Mouse (Mus musculus) kidney, embryonic 14.5 days (tissue): ENCODE results near the gene Slc6a21. TPM values are rescaled to one million over a fixed set of nuclear protein-coding genes. Genes with fewer than 3 reads are reported as not detected.
"Not testable (repeated sequence)": the region's sequence is repeated elsewhere in the genome, so short reads cannot be mapped to it uniquely, and the experiment has no call there.

Source experiments
- ATAC-seq: fragments of 200-750 bp; cut with Nextera tagmentation; 2 replicates; pipeline ENCODE4 v1.8.0; 2017; ENCODE audit warnings: moderate number of reproducible peaks, mild to moderate bottlenecking, moderate TSS enrichment, moderate library complexity; ENCODE audit not compliant: low FRiP score, low TSS enrichment
- H3K27ac ChIP-seq: fragments of 300-500 bp; sonication (generic); 2 replicates; pipeline ENCODE4 v1.5.1; 2014; ENCODE audit warnings: low read depth, mild to moderate bottlenecking, low read length, moderate library complexity, mixed read lengths
- H3K27me3 ChIP-seq: fragments of 300-500 bp; sonication (generic); 2 replicates; pipeline ENCODE4 v1.6.1; 2014; ENCODE audit warnings: mild to moderate bottlenecking, low read length; ENCODE audit not compliant: control insufficient read depth, insufficient read depth
- H3K36me3 ChIP-seq: fragments of 300-500 bp; sonication (generic); 2 replicates; pipeline ENCODE4 v1.6.1; 2014; ENCODE audit warnings: low read length, mixed read lengths; ENCODE audit not compliant: control insufficient read depth, insufficient read depth
- H3K4me1 ChIP-seq: fragments of 300-500 bp; sonication (generic); 2 replicates; pipeline ENCODE4 v1.6.1; 2014; ENCODE audit warnings: low read length, mixed read lengths; ENCODE audit not compliant: control insufficient read depth, insufficient read depth
- H3K4me2 ChIP-seq: fragments of 300-500 bp; sonication (generic); replicated peaks from 2 replicates; pipeline ENCODE4 v1.6.1; 2014; ENCODE audit warnings: low read depth, mild to moderate bottlenecking, low read length
- H3K4me3 ChIP-seq: fragments of 300-500 bp; sonication (generic); 2 replicates; pipeline ENCODE4 v1.5.1; 2014; ENCODE audit warnings: mild to moderate bottlenecking, low read length
- H3K9ac ChIP-seq: fragments of 300-500 bp; sonication (generic); 2 replicates; pipeline ENCODE4 v1.6.1; 2014; ENCODE audit warnings: low read depth, mild to moderate bottlenecking, low read length, moderate library complexity
- H3K9me3 ChIP-seq: fragments of 300-500 bp; sonication (generic); 2 replicates; pipeline ENCODE4 v1.6.1; 2016; ENCODE audit warnings: low read length; ENCODE audit not compliant: control insufficient read depth
- WGBS: fragments of 180-500 bp; shearing (Covaris S2); extraction: QIAGEN DNeasy Blood & Tissue Kit; methylation state at CpG from one replicate; pipeline ENCODE4 v1.1.7; 2014; 5-methylcytosine and 5-hydroxymethylcytosine counted together
- polyA plus RNA-seq: library from polyadenylated mRNA; unstranded; fragments of >200 nt; fragmentation: Nextera tagmentation; extraction: Ambion mirVana; gene quantifications from 2 replicates; pipeline ENCODE4 v1.2.1, GENCODE M21; 2014

Gene Slc6a21
- polyA plus RNA-seq, 1 experiment from 2014 or later: not detected

DNA sequence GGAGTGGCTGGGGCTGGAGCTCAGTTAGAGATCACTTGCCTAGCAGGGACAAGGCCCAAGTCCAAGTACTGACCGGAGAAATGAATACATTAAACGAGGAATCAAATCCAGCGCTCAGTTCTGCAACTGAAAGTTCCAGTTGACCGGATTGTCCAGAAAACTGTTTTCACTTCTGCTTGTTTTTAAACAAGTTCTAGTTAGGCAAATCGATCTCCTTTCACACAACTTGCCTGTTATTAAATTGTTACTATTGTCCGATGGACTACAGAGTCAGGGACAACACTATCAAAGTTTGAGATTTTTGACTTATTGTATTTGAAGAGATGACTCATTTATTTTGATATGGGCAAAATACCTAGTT is 35.9 kb upstream of the Slc6a21 start:
- Histone ChIP-seq H3K9me3 (no peaks in the 10 kb centered on the region), H3K9ac (peak overlapping the region; percentile 42; the same call in 1 of the 2 replicates), H3K4me1 (no peaks in the 10 kb centered on the region), H3K27ac (no peak overlapping the region), H3K4me3 (peak overlapping the region; percentile 9; the same call in 1 of the 2 replicates), H3K4me2 (peak overlapping the region; percentile 38), H3K27me3 (peaks cover 2% of the 10 kb centered on the region; the same call in 1 of the 2 replicates), H3K36me3 (no peaks in the 10 kb centered on the region)
- no peak for ATAC-seq
- 78% methylated on average over 6 of the region's 6 CpGs for WGBS

GRCm38 (mm10) chr7:45247666-45248065 is 29.6 kb upstream of the Slc6a21 start:
- H3K36me3 ChIP-seq: no peaks in the 10 kb centered on the region
- no peak overlapping the region for H3K27ac ChIP-seq
- 38% methylated on average over 3 of the region's 3 CpGs for WGBS

GRCm38 (mm10) chr7:45253806-45254205 is 23.5 kb upstream of the Slc6a21 start:
- Histone ChIP-seq H3K9ac (no peak overlapping the region), H3K4me3 (no peak overlapping the region), H3K27me3 (no peaks in the 10 kb centered on the region), H3K36me3 (no peaks in the 10 kb centered on the region), H3K9me3 (no peaks in the 10 kb centered on the region), H3K4me1 (no peaks in the 10 kb centered on the region), H3K4me2 (no peak overlapping the region), H3K27ac (no peak overlapping the region)
- no peak for ATAC-seq
- 89% methylated on average over 8 of the region's 8 CpGs for WGBS

More at GRCm38 (mm10) chr7:45247666-45248065, 29.6 kb upstream of the Slc6a21 start:
- no peak overlapping the region for H3K9ac ChIP-seq
- H3K4me1 ChIP-seq: no peaks in the 10 kb centered on the region
- no peaks in the 10 kb centered on the region for H3K27me3 ChIP-seq
- no peak overlapping the region for H3K4me3 ChIP-seq
- no peak for ATAC-seq
- H3K4me2 ChIP-seq: no peak overlapping the region
- H3K9me3 ChIP-seq: no peaks in the 10 kb centered on the region

- not testable (repeated sequence) for H3K27ac ChIP-seq, H3K27me3 ChIP-seq, H3K9ac ChIP-seq, H3K9me3 ChIP-seq, H3K36me3 ChIP-seq, H3K4me2 ChIP-seq, H3K4me1 ChIP-seq, ATAC-seq, H3K4me3 ChIP-seq
- 55% methylated on average over 5 of the region's 7 CpGs for WGBS
These were observed 21.5 kb upstream of the Slc6a21 start for GRCm38 (mm10) chr7:45255822-45256221.

GRCm38 (mm10) chr7:45257063-45257840 is 20.1 kb upstream of the Slc6a21 start:
- no peaks in the 10 kb centered on the region for H3K36me3 ChIP-seq
- no peaks in the 10 kb centered on the region for H3K27me3 ChIP-seq
- 55% methylated on average over 11 of the region's 11 CpGs for WGBS
- no peak overlapping the region for H3K4me2 ChIP-seq
- no peaks in the 10 kb centered on the region for H3K4me1 ChIP-seq
- H3K9ac ChIP-seq: no peak overlapping the region
- no peaks in the 10 kb centered on the region for H3K9me3 ChIP-seq
- no peak overlapping the region for H3K27ac ChIP-seq
- no peak for ATAC-seq
- no peak overlapping the region for H3K4me3 ChIP-seq

- no peak overlapping the region for H3K4me2 ChIP-seq
- no peak overlapping the region for H3K9ac ChIP-seq
- no peaks in the 10 kb centered on the region for H3K9me3 ChIP-seq
- H3K36me3 ChIP-seq: no peaks in the 10 kb centered on the region
- no peaks in the 10 kb centered on the region for H3K4me1 ChIP-seq
- H3K4me3 ChIP-seq: no peak overlapping the region
- no peaks in the 10 kb centered on the region for H3K27me3 ChIP-seq
- WGBS: 87% methylated on average over 8 of the region's 8 CpGs
- no peak for ATAC-seq
- no peak overlapping the region for H3K27ac ChIP-seq
These were observed 18.0 kb upstream of the Slc6a21 start for GRCm38 (mm10) chr7:45259281-45259680.

- H3K4me1 ChIP-seq: no peaks in the 10 kb centered on the region
- H3K4me2 ChIP-seq: no peak overlapping the region
- H3K4me3 ChIP-seq: no peak overlapping the region
- H3K9ac ChIP-seq: no peak overlapping the region
- 57% methylated on average over 7 of the region's 7 CpGs for WGBS
- H3K27me3 ChIP-seq: no peaks in the 10 kb centered on the region
- no peaks in the 10 kb centered on the region for H3K36me3 ChIP-seq
- no peak for ATAC-seq
- no peak overlapping the region for H3K27ac ChIP-seq
- H3K9me3 ChIP-seq: no peaks in the 10 kb centered on the region
These were observed 15.0 kb upstream of the Slc6a21 start for GRCm38 (mm10) chr7:45262266-45262665.

GRCm38 (mm10) chr7:45263006-45263607 is 14.2 kb upstream of the Slc6a21 start:
- WGBS: 57% methylated on average over 7 of the region's 7 CpGs
- no peak overlapping the region for H3K27ac ChIP-seq
- H3K4me3 ChIP-seq: no peak overlapping the region
- no peaks in the 10 kb centered on the region for H3K27me3 ChIP-seq
- no peaks in the 10 kb centered on the region for H3K9me3 ChIP-seq
- no peaks in the 10 kb centered on the region for H3K36me3 ChIP-seq
- H3K4me1 ChIP-seq: no peaks in the 10 kb centered on the region
- ATAC-seq: no peak
- H3K9ac ChIP-seq: no peak overlapping the region
- no peak overlapping the region for H3K4me2 ChIP-seq

GRCm38 (mm10) chr7:45264348-45264747 is 13.0 kb upstream of the Slc6a21 start:
- WGBS: 64% methylated on average over 3 of the region's 3 CpGs
- no peak overlapping the region for H3K4me3 ChIP-seq

More at GRCm38 (mm10) chr7:45264348-45264747, 13.0 kb upstream of the Slc6a21 start:
- Histone ChIP-seq H3K27me3 (0 out of 2 replicates have a peak, but pooled peaks cover 5% of the 10 kb centered on the region), H3K36me3 (no peaks in the 10 kb centered on the region), H3K9ac (no peak overlapping the region), H3K4me2 (no peak overlapping the region), H3K27ac (no peak overlapping the region), H3K9me3 (no peaks in the 10 kb centered on the region), H3K4me1 (no peaks in the 10 kb centered on the region)
- no peak for ATAC-seq
